Mouse (Mus musculus) small intestine, adult 2 months (tissue): Measurements from ENCODE around the gene Tnfrsf22. TPM values are rescaled to one million over a fixed set of nuclear protein-coding genes. Genes with fewer than 3 reads are reported as not detected.
"Not testable (repeated sequence)": the region's sequence is repeated elsewhere in the genome, so short reads cannot be mapped to it uniquely, and the experiment has no call there.

Source experiments
- H3K27ac ChIP-seq: fragments of 200-500 bp; 2 replicates; pipeline ENCODE4 v1.5.1; 2012; ENCODE audit warnings: low read depth, low read length, control low read depth, inconsistent platforms; ENCODE audit not compliant: insufficient read depth
- H3K27me3 ChIP-seq: fragments of 200-500 bp; 2 replicates; pipeline ENCODE4 v1.6.1; 2012; ENCODE audit warnings: mild to moderate bottlenecking, moderate library complexity, low read length, inconsistent platforms; ENCODE audit not compliant: control insufficient read depth, insufficient read depth
- H3K36me3 ChIP-seq: fragments of 200-500 bp; 2 replicates; pipeline ENCODE4 v1.6.1; 2012; ENCODE audit warnings: mild to moderate bottlenecking, low read length, control low read depth, inconsistent platforms; ENCODE audit not compliant: control insufficient read depth, insufficient read depth
- H3K4me1 ChIP-seq: fragments of 200-500 bp; 2 replicates; pipeline ENCODE4 v1.6.1; 2012; ENCODE audit warnings: low read length, inconsistent platforms, mixed read lengths; ENCODE audit not compliant: control insufficient read depth, insufficient read depth, insufficient read length
- H3K4me3 ChIP-seq: fragments of 200-500 bp; 2 replicates; pipeline ENCODE4 v1.5.1; 2012; ENCODE audit warnings: low read depth, mild to moderate bottlenecking, control low read depth, inconsistent platforms, low read length, moderate library complexity
- CTCF ChIP-seq: fragments of 200-500 bp; IDR thresholded peaks from 2 replicates; pipeline ENCODE4 v1.5.1; 2012; ENCODE audit warnings: low read depth, mild to moderate bottlenecking, control low read depth, inconsistent platforms, low read length, moderate library complexity, mixed read lengths; ENCODE audit not compliant: insufficient replicate concordance, insufficient read length; ENCODE audit errors: extremely low read depth
- POLR2A ChIP-seq: fragments of 200-500 bp; IDR thresholded peaks from 2 replicates; pipeline ENCODE4 v1.6.1; 2012; ENCODE audit warnings: low read depth, mild to moderate bottlenecking, control low read depth, inconsistent platforms, low read length, moderate library complexity
- WGBS: fragments of 180-500 bp; shearing (Covaris S2); methylation state at CpG from one replicate; pipeline ENCODE4 v1.1.7; 2018; 5-methylcytosine and 5-hydroxymethylcytosine counted together
- polyA plus RNA-seq: library from polyadenylated mRNA; depleted of rRNA; stranded (reverse); fragments of >200 nt; gene quantifications from 2 replicates; pipeline ENCODE4 v1.2.3, GENCODE M21; 2012

The Tnfrsf22 gene
- polyA plus RNA-seq, 1 experiment: 1.4 TPM

DNA sequence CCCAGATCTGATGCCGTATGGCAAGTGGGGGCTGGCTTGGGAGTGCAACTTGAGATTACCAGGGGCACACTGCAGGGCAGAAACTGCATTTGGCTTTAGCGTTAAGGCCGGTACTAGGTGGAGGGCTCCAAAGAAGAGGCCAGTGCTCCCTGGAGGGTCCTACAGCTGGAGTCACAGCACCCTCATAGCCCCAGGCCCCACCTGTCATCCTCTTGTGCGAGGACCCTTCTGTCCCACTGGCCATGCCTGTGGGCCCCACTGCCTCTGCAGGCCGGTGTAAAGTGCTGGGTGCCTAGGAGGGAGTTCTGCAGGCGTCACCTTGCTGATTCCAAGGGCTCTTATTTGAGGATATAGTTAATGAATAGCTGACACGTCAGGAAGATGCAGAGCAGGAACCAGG is 40.0 kb upstream of the Tnfrsf22 start:
- H3K27me3 ChIP-seq: no peaks in the 10 kb centered on the region
- no peak for TF ChIP-seq CTCF
- no peak for TF ChIP-seq POLR2A
- H3K36me3 ChIP-seq: peaks cover 30% of the 10 kb centered on the region
- H3K4me3 ChIP-seq: no peak overlapping the region
- H3K27ac ChIP-seq: no peak overlapping the region
- no peaks in the 10 kb centered on the region for H3K4me1 ChIP-seq
- 85% methylated on average over 7 of the region's 7 CpGs for WGBS

GRCm38 (mm10) chr7:143686676-143687075 is 37.2 kb upstream of the Tnfrsf22 start:
- peaks cover 12% of the 10 kb centered on the region for H3K36me3 ChIP-seq
- H3K4me3 ChIP-seq, H3K27ac ChIP-seq, H3K27me3 ChIP-seq, H3K4me1 ChIP-seq: not testable (repeated sequence)
- 78% methylated on average over 3 of the region's 3 CpGs for WGBS

- 47% methylated on average over 4 of the region's 4 CpGs for WGBS
- not testable (repeated sequence) for H3K27ac ChIP-seq, H3K36me3 ChIP-seq, H3K4me1 ChIP-seq, H3K27me3 ChIP-seq, H3K4me3 ChIP-seq
These were observed 36.7 kb upstream of the Tnfrsf22 start for GRCm38 (mm10) chr7:143686191-143686590.

GRCm38 (mm10) chr7:143685359-143686067 is 36.1 kb upstream of the Tnfrsf22 start, which contains the start of gene Tnfrsf23:
Tnfrsf23 (minus strand) TSS chr7:143685872.
- TF ChIP-seq POLR2A (no peak; the same call in 1 of the 2 replicates), CTCF (no peak)
- 2% methylated on average over 35 of the region's 35 CpGs for WGBS
- Histone ChIP-seq H3K36me3 (peaks cover 8% of the 10 kb centered on the region), H3K27ac (peak within 1 kb of the TSS; percentile 23; the same call in 1 of the 2 replicates), H3K27me3 (no peaks in the 10 kb centered on the region), H3K4me1 (no peaks in the 10 kb centered on the region), H3K4me3 (peak within 1 kb of the TSS; percentile 58)

- H3K4me1 ChIP-seq, H3K27ac ChIP-seq, H3K36me3 ChIP-seq, H3K27me3 ChIP-seq, H3K4me3 ChIP-seq: not testable (repeated sequence)
- 52% methylated on average over 2 of the region's 2 CpGs for WGBS
These were observed 35.1 kb upstream of the Tnfrsf22 start for GRCm38 (mm10) chr7:143684569-143684968.

GRCm38 (mm10) chr7:143681566-143681965 is 32.1 kb upstream of the Tnfrsf22 start:
- no peaks in the 10 kb centered on the region for H3K36me3 ChIP-seq
- TF ChIP-seq CTCF (no peak), POLR2A (no peak)
- H3K27me3 ChIP-seq: no peaks in the 10 kb centered on the region
- WGBS: 100% methylated on average over 1 of the region's 1 CpGs
- no peak overlapping the region for H3K4me3 ChIP-seq
- H3K4me1 ChIP-seq: no peaks in the 10 kb centered on the region
- no peak overlapping the region for H3K27ac ChIP-seq

DNA sequence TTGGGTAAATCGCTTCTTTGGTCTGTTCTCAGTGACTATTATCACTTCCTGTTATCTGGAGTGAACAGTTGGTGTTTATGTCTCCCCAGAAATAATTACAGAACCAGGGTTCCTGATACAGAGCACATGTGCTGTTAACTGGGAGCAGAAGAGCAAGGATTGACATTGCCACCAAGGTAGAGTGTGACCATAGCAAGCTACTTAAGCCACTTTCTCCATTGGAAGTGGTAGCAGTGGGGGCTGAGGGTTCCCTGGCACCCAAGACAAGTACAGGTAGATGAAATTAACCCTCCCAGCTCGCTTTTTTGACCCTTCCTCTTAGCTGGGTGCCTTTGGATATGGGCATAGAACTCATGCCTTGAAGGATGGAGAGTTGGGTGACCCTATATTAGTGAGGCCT is 31.4 kb upstream of the Tnfrsf22 start:
- not testable (repeated sequence) for H3K4me3 ChIP-seq, H3K36me3 ChIP-seq, H3K4me1 ChIP-seq, H3K27ac ChIP-seq, H3K27me3 ChIP-seq
- WGBS: 68% methylated on average over 2 of the region's 2 CpGs

GRCm38 (mm10) chr7:143679650-143680049 is 30.2 kb upstream of the Tnfrsf22 start:
- H3K36me3 ChIP-seq, H3K4me3 ChIP-seq, H3K27me3 ChIP-seq, H3K4me1 ChIP-seq, H3K27ac ChIP-seq: not testable (repeated sequence)
- WGBS: 81% methylated on average over 2 of the region's 2 CpGs
